Mouse (Mus musculus) E14TG2a.4 (cell line): ENCODE measurements at regions not wholly inside any gene's neighbourhood (a gene's known extent, or its start where the extent isn't known, plus 50 kb on each side); places are given as distances from the start of the nearest gene placed in this dataset.

Source experiments
- CTCF ChIP-seq: conservative IDR thresholded peaks from 2 replicates; pipeline ENCODE4 v1.5.1; 2014; ENCODE audit warnings: low read length
- NANOG ChIP-seq: IDR thresholded peaks from 2 replicates; pipeline ENCODE4 v1.6.1; 2014; ENCODE audit warnings: borderline replicate concordance, low read length, mixed read lengths
- POU5F1 ChIP-seq: IDR thresholded peaks from 2 replicates; pipeline ENCODE4 v1.6.1; 2014; ENCODE audit warnings: low read length, borderline replicate concordance

DNA sequence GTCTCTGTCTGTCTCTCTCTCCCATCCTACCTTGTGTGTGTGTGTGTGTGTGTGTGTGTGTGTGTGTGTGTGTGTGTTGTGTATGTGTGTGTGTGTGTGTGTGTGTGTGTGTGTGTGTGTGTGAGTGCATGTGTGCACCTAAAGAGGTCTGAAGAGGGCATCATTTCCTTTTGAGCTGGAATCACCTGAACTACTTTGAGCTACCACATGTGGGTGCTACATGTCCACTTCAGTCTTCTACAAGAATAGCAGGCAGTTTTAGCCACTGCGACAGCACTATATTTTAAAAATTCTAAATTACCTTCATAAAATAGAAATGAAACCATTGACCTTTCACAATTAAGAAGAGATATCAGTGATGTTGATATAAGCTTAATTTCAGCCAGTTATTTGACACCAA, 371.9 kb upstream of the Gm20594 start:
- TF ChIP-seq CTCF = no peak
- no peak for TF ChIP-seq NANOG
- no peak for TF ChIP-seq POU5F1
